Mouse (Mus musculus): ENCODE measurements around the gene Prkag2. TPM values are rescaled to one million over a fixed set of nuclear protein-coding genes. Genes with fewer than 3 reads are reported as not detected.

Prkag2 gene
- polyA plus RNA-seq, 1 experiment from 2014 or later: 97.6 TPM

DNA sequence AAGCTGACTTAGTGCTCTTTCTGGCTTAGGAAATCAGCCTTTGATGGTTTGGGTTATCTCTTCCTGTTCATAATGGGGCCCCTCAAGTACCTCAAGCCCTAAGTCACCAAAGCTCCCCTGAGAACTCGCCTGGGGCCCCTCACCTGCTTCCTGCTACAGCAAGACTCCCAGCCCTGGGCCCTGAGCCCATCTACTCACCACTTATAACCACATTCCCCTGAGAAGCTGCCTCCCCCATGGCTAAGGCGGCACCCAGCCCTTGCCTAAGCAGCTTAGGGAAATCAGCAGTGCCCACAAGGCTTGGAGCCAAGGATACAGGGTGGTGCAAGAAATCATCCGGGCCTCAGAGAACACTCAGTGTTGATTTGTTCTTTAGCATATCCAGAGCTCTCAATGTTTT is 110.8 kb downstream of the Prkag2 start:
- no peak overlapping the region for H3K4me2 ChIP-seq (ENCODE audit: low read length)
- DNase-seq (no peak), ATAC-seq (ENCODE audit: low FRiP score, low TSS enrichment) (no peak)
- no peak overlapping the region for H3K27ac ChIP-seq (replicated peaks; ENCODE audit: low read depth, low read length)
- no peaks in the 10 kb centered on the region for H3K9me3 ChIP-seq (ENCODE audit: control insufficient read depth, low read length)
- H3K9ac ChIP-seq (replicated peaks; ENCODE audit: low read length): no peak overlapping the region
- no peak overlapping the region for H3K4me3 ChIP-seq (replicated peaks; ENCODE audit: low read depth, low read length)
- H3K4me1 ChIP-seq (ENCODE audit: control insufficient read depth, insufficient read depth, low read length): peaks cover 18% of the 10 kb centered on the region
- no peaks in the 10 kb centered on the region for H3K36me3 ChIP-seq (ENCODE audit: control insufficient read depth, insufficient read depth, low read length)
- H3K27me3 ChIP-seq (ENCODE audit: control insufficient read depth, insufficient read depth, low read length): no peaks in the 10 kb centered on the region
- 59% methylated on average over 3 of the region's 3 CpGs for WGBS

- Histone ChIP-seq H3K9me3 (ENCODE audit: control insufficient read depth, low read length) (no peaks in the 10 kb centered on the region), H3K27ac (replicated peaks; ENCODE audit: low read depth, low read length) (peak overlapping the region; percentile 92), H3K27me3 (ENCODE audit: control insufficient read depth, insufficient read depth, low read length) (no peaks in the 10 kb centered on the region), H3K36me3 (ENCODE audit: control insufficient read depth, insufficient read depth, low read length) (no peaks in the 10 kb centered on the region), H3K9ac (replicated peaks; ENCODE audit: low read length) (peak overlapping the region; percentile 27; the same call in 1 of the 2 replicates), H3K4me1 (ENCODE audit: control insufficient read depth, insufficient read depth, low read length) (peaks cover 18% of the 10 kb centered on the region), H3K4me2 (ENCODE audit: low read length) (peak overlapping the region; percentile 51), H3K4me3 (replicated peaks; ENCODE audit: low read depth, low read length) (peak overlapping the region; percentile 18; the same call in 1 of the 2 replicates)
- DNase-seq (no peak), ATAC-seq (ENCODE audit: low FRiP score, low TSS enrichment) (no peak)
- WGBS: 12% methylated on average over 2 of the region's 2 CpGs
These were observed 113.5 kb downstream of the Prkag2 start for GRCm38 (mm10) chr5:24986956-24987355.

GRCm38 (mm10) chr5:24986204-24986940 is 114.1 kb downstream of the Prkag2 start:
- DNase-seq: peak; percentile 42
- 52% methylated on average over 9 of the region's 9 CpGs for WGBS
- H3K27ac ChIP-seq (replicated peaks; ENCODE audit: low read depth, low read length): peak overlapping the region; percentile 92
- no peaks in the 10 kb centered on the region for H3K9me3 ChIP-seq (ENCODE audit: control insufficient read depth, low read length)
- H3K9ac ChIP-seq (replicated peaks; ENCODE audit: low read length): peak overlapping the region; percentile 44
- peak overlapping the region; percentile 51 for H3K4me2 ChIP-seq (ENCODE audit: low read length)
- ATAC-seq (ENCODE audit: low FRiP score, low TSS enrichment): peak; percentile 43; the same call in 1 of the 2 replicates
- H3K27me3 ChIP-seq (ENCODE audit: control insufficient read depth, insufficient read depth, low read length): no peaks in the 10 kb centered on the region
- H3K4me1 ChIP-seq (ENCODE audit: control insufficient read depth, insufficient read depth, low read length): peaks cover 18% of the 10 kb centered on the region
- peak overlapping the region; percentile 18 for H3K4me3 ChIP-seq (replicated peaks; ENCODE audit: low read depth, low read length)
- H3K36me3 ChIP-seq (ENCODE audit: control insufficient read depth, insufficient read depth, low read length): no peaks in the 10 kb centered on the region

DNA sequence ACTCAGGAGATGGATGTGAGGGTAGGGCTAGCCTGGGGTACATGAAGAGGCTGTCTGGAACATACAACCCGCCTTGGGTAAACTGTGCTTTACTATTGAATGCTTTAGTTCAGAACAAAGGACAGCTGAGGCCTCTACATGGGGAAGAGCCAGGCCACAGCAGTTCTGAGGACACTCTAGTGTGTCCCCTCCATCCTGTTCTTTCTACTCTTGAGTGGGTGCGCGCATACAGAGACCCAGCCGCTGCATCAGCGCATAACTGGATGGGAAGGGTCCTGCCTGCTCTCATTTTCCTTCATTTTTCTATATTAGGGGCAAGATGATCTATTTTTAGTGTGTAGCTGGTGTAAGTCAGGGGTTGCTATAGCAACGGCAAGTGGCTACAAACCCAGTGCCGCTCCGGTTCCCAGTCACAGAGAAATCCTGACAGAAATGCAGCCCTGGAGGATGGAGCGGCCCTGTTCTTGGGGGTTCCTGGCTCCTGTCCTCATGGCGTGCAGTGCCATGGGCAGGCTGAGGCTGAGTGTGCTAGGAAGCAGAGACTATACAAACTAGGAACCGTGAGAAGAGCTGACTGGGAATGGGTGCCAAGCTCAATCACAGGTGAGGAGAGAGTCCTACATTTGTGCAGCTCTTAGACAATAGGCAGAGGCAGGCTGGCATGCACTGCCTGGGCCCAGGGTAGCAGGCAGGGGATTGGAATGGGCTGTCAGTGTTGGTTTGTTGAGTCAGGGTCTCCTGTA is 114.8 kb downstream of the Prkag2 start:
- H3K27me3 ChIP-seq (ENCODE audit: control insufficient read depth, insufficient read depth, low read length): no peaks in the 10 kb centered on the region
- peak; percentile 84 for DNase-seq
- 53% methylated on average over 11 of the region's 11 CpGs for WGBS

GRCm38 (mm10) chr5:24984157-24984556 is 116.3 kb downstream of the Prkag2 start:
- 0 out of 2 replicates have a peak overlapping the region, but pooled peaks have one; percentile 92 for H3K27ac ChIP-seq (replicated peaks; ENCODE audit: low read depth, low read length)
- H3K36me3 ChIP-seq (ENCODE audit: control insufficient read depth, insufficient read depth, low read length): no peaks in the 10 kb centered on the region
- H3K4me3 ChIP-seq (replicated peaks; ENCODE audit: low read depth, low read length): no peak overlapping the region
- H3K4me2 ChIP-seq (ENCODE audit: low read length): no peak overlapping the region
- no peak for ATAC-seq (ENCODE audit: low FRiP score, low TSS enrichment)
- H3K27me3 ChIP-seq (ENCODE audit: control insufficient read depth, insufficient read depth, low read length): no peaks in the 10 kb centered on the region
- no peaks in the 10 kb centered on the region for H3K9me3 ChIP-seq (ENCODE audit: control insufficient read depth, low read length)
- DNase-seq: no peak
- WGBS: 69% methylated on average over 1 of the region's 1 CpGs
- no peak overlapping the region for H3K9ac ChIP-seq (replicated peaks; ENCODE audit: low read length)
- H3K4me1 ChIP-seq (ENCODE audit: control insufficient read depth, insufficient read depth, low read length): peaks cover 18% of the 10 kb centered on the region

More for the DNA sequence above, 114.8 kb downstream of the Prkag2 start:
- Histone ChIP-seq H3K4me1 (ENCODE audit: control insufficient read depth, insufficient read depth, low read length) (peaks cover 18% of the 10 kb centered on the region), H3K4me3 (replicated peaks; ENCODE audit: low read depth, low read length) (peak overlapping the region; percentile 18), H3K4me2 (ENCODE audit: low read length) (peak overlapping the region; percentile 51), H3K9me3 (ENCODE audit: control insufficient read depth, low read length) (no peaks in the 10 kb centered on the region), H3K36me3 (ENCODE audit: control insufficient read depth, insufficient read depth, low read length) (no peaks in the 10 kb centered on the region), H3K9ac (replicated peaks; ENCODE audit: low read length) (peak overlapping the region; percentile 44; the same call in 1 of the 2 replicates), H3K27ac (replicated peaks; ENCODE audit: low read depth, low read length) (peak overlapping the region; percentile 92)
- ATAC-seq (ENCODE audit: low FRiP score, low TSS enrichment): peak; percentile 60; the same call in 1 of the 2 replicates

- no peak overlapping the region for H3K4me3 ChIP-seq (replicated peaks; ENCODE audit: low read depth, low read length)
- WGBS: 11% methylated on average over 3 of the region's 3 CpGs
- no peaks in the 10 kb centered on the region for H3K9me3 ChIP-seq (ENCODE audit: control insufficient read depth, low read length)
- no peak overlapping the region for H3K4me2 ChIP-seq (ENCODE audit: low read length)
- no peak overlapping the region for H3K27ac ChIP-seq (replicated peaks; ENCODE audit: low read depth, low read length)
- H3K9ac ChIP-seq (replicated peaks; ENCODE audit: low read length): no peak overlapping the region
- no peak; the same call in 1 of the 2 replicates for ATAC-seq (ENCODE audit: low FRiP score, low TSS enrichment)
- H3K4me1 ChIP-seq (ENCODE audit: control insufficient read depth, insufficient read depth, low read length): peaks cover 18% of the 10 kb centered on the region
- H3K36me3 ChIP-seq (ENCODE audit: control insufficient read depth, insufficient read depth, low read length): no peaks in the 10 kb centered on the region
- no peaks in the 10 kb centered on the region for H3K27me3 ChIP-seq (ENCODE audit: control insufficient read depth, insufficient read depth, low read length)
- DNase-seq: peak; percentile 74
These were observed 116.9 kb downstream of the Prkag2 start for GRCm38 (mm10) chr5:24983539-24983938.

DNA sequence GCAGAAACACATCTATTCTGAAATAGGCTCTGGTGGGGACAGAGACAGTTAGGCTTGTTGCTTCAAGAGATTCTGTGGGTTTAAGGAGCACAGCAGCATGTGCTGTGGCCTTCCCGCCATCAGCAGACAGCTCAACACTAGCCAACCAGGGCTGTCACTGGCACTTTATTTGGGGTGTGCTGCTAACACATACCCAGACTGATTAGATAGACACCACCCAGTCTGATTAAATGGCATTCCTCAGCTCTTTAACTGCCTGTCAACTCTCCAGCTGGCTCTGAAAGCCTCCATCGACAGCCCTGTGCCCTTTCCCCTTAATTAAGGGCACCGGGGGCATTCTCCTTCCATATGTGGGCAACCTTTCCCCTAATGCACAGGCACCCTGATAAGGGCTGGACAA is 118.2 kb downstream of the Prkag2 start:
- DNase-seq: no peak
- no peaks in the 10 kb centered on the region for H3K9me3 ChIP-seq (ENCODE audit: control insufficient read depth, low read length)
- no peak overlapping the region for H3K9ac ChIP-seq (replicated peaks; ENCODE audit: low read length)
- ATAC-seq (ENCODE audit: low FRiP score, low TSS enrichment): no peak
- H3K4me3 ChIP-seq (replicated peaks; ENCODE audit: low read depth, low read length): no peak overlapping the region
- H3K4me2 ChIP-seq (ENCODE audit: low read length): no peak overlapping the region
- H3K27me3 ChIP-seq (ENCODE audit: control insufficient read depth, insufficient read depth, low read length): no peaks in the 10 kb centered on the region
- WGBS: 86% methylated on average over 3 of the region's 3 CpGs
- H3K4me1 ChIP-seq (ENCODE audit: control insufficient read depth, insufficient read depth, low read length): peaks cover 18% of the 10 kb centered on the region
- no peaks in the 10 kb centered on the region for H3K36me3 ChIP-seq (ENCODE audit: control insufficient read depth, insufficient read depth, low read length)
- H3K27ac ChIP-seq (replicated peaks; ENCODE audit: low read depth, low read length): no peak overlapping the region

- H3K27ac ChIP-seq (replicated peaks; ENCODE audit: low read depth, low read length): no peak overlapping the region
- no peaks in the 10 kb centered on the region for H3K36me3 ChIP-seq (ENCODE audit: control insufficient read depth, insufficient read depth, low read length)
- no peak overlapping the region for H3K4me3 ChIP-seq (replicated peaks; ENCODE audit: low read depth, low read length)
- H3K27me3 ChIP-seq (ENCODE audit: control insufficient read depth, insufficient read depth, low read length): no peaks in the 10 kb centered on the region
- peaks cover 15% of the 10 kb centered on the region for H3K4me1 ChIP-seq (ENCODE audit: control insufficient read depth, insufficient read depth, low read length)
- ATAC-seq (ENCODE audit: low FRiP score, low TSS enrichment) (no peak), DNase-seq (no peak)
- H3K9ac ChIP-seq (replicated peaks; ENCODE audit: low read length): no peak overlapping the region
- no peak overlapping the region for H3K4me2 ChIP-seq (ENCODE audit: low read length)
- H3K9me3 ChIP-seq (ENCODE audit: control insufficient read depth, low read length): no peaks in the 10 kb centered on the region
- WGBS: 74% methylated on average over 6 of the region's 6 CpGs
These were observed 118.7 kb downstream of the Prkag2 start for GRCm38 (mm10) chr5:24981765-24982164.

Data from midbrain, embryonic 14.5 days (tissue).